Mouse (Mus musculus) duodenum, adult 2 months (tissue): ENCODE data around the gene Tmem141. TPM values are rescaled to one million over a fixed set of nuclear protein-coding genes. Genes with fewer than 3 reads are reported as not detected.

Experiments
- polyA plus RNA-seq: library from polyadenylated mRNA; depleted of rRNA; stranded (reverse); fragments of >200 nt; gene quantifications from 2 replicates; pipeline ENCODE4 v1.2.3, GENCODE M21; 2012; ENCODE audit warnings: low replicate concordance; rRNA removed

Gene Tmem141
- polyA plus RNA-seq: 9.9 and 11.7 TPM in 2 replicates

DNA sequence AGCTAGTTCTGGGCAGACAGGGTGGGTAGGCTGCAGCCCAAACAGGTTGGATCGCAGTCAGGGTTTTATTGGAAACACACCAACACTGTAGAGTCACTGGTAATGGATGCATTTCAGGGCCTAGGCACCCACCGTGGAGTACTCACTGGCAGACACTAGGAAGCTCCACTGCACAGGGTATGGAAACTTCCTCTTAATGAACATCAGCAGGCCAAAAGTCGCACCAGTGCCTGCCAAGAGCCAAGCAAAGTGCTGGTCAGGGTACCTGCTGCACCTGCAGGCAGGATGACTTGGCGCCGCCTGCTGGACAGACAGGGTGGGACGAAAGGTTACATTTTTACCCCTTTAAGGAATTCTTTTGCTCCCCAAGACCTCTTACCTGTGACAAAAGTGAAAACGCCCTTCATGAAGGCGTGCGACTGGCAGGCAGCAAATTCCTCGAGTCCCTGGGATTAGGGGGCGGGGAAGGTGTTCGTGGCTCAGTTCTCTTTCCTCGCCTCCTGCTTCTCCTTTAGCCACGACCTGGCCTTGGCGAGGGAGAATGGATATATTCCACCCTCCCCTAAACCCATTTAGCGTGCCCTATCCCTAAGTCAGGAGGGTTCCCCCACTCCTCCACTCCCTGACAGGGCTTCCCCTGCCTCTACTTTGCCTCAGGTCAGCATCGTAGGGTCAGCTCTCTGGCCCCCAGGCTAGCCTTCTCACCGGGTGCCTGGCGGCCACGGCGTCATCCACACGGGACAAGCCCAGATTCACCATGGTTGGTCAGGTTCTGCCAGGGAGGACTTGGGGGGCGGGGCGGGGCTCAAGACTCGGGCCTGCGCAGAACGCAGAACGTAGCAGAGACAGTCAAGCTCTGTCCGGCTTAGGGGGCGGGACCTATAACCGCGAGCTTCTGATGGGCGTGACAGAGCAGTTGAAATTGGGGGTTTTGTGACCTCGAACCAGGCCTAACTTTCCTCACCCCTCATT, at the start of gene Tmem141:
Gene Tmem141, minus strand, starts transcription at position 777 of the 972 bp plus-strand sequence.

DNA sequence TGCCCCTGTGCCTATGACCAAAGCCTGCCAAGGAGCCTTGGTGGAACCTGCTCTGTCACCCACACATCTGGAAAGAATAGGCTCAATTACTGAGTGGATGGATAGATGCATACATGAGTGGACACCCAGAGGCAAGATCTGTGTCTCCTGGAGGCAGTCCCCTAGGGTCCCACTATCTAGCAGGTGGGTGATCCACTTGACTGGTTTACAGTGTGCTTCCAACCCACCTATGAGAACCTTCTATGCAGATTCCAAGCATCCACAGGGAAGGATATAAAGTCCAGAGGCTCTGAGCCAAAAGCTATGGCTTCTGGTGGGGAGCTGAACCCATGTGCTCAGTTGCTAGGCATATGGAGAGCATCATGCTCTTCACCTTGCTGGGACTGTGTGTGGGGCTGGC, 35.8 kb upstream of the Tmem141 start, which contains the start of gene Lcn5:
Gene Lcn5, plus strand, starts transcription at position 301 of the 400 bp plus-strand sequence.

DNA sequence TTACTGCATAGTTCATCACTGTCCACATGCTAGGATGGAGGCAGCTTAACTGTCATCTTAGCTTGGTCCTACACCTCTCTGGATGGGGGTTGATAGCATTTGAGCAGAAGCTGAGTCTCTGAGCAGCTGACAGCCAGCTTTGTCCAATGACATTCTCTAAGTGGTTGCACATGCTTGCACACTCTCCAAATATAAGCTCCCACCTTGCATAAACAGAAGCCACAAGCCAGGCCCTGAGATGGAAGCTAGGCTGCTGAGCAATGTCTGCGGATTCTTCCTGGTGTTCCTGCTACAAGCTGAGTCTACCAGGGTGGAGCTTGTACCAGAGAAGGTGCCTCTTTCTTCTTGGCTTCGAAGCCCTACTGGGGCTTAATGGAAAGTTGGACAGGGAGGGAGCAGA, 31.1 kb upstream of the Tmem141 start, which contains the start of gene Lcn8:
Gene Lcn8, plus strand, starts transcription at position 219 of the 400 bp plus-strand sequence.

DNA sequence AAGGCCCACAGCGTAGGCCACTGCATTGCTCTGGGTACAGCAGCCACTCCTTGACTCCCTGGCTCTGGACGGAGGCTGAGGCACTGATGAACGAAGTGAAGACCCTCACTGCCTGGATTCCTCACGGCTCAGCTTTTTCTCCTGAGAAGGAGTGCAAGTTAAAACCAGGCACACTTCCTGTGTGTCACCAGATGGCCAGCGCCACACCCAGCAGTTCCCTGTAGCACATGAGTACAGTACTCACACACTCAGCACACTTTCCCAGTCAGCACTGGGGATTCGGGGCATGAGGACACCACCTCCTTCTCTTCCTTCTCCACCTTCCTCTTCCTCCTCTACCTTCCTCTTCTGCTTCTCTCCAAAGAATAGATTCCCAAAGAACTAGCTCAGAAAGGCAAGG, 6.0 kb upstream of the Tmem141 start, which contains the start of gene Fcna:
Gene Fcna, minus strand, starts transcription at position 220 of the 400 bp plus-strand sequence.

DNA sequence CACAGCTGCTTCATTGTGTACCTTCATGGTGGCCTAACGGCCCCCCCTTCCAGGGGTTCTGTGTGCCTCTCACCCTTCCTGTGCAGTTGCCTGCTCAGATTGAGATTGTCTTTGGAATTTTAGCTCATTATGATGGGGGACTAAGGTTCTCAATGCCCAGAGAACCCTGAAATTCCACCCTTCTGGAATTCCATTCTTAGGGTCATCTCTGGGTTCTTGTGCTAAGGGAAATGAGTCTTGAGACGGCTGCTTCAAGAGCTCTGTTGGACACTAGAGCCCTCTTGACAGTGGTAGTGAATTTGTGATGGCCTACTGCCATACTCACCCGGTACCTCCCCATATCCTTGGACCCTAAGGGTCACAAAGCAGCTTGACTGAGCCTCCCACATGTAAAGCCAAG, 4.2 kb downstream of the Tmem141 start, which contains the start of gene Ccdc183:
Gene Ccdc183, minus strand, starts transcription at position 101 of the 400 bp plus-strand sequence.

DNA sequence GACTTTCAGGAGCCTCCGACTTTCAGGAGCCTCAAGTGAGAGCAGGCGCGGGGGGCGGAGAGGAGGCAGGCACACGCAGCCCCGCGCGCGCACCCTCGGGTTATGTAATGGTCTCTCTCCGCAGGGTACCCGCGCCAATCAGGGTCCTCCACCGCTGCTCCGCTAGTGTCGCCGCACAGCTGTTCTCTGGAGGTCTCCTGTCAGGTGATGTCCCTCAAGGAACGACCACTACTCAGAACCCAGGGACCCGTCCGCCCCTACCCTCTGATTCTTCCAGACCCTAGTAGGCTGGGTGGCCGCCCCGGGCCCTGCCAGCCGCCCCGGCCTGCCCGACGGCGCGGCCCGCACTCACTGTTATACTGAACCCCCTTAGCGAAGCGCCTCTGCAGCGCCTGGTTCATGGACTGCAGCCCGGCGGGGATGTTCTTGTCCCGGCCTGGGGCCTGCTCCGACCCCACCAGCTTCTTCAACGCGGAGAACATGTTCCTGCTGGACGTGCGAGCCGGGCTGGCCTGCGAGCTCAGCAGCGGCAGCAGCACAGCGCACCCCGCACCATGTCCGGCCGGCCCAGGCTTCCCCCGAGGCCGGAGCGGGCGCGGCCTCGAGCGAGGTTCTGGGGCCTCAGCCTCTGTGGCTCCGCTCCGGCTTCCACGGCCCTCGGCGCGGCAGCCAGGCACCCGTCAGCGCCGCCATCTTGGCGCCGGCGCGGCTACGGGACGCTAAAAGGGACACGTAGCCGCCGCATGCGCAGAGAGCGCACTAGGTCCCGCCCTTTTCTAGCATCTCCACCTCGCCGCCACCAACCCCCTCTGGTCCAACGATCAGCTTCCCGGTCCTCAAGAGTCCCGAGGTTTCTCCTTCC, 13.8 kb downstream of the Tmem141 start, which contains the start of gene Rabl6:
Gene Rabl6, minus strand, starts transcription at position 761 of the 862 bp plus-strand sequence.

GRCm38 (mm10) chr2:25581294-25581864, 40.4 kb downstream of the Tmem141 start, which contains the start of gene Ajm1:
TSS of gene Ajm1 (minus strand) at chr2:25581757.

DNA sequence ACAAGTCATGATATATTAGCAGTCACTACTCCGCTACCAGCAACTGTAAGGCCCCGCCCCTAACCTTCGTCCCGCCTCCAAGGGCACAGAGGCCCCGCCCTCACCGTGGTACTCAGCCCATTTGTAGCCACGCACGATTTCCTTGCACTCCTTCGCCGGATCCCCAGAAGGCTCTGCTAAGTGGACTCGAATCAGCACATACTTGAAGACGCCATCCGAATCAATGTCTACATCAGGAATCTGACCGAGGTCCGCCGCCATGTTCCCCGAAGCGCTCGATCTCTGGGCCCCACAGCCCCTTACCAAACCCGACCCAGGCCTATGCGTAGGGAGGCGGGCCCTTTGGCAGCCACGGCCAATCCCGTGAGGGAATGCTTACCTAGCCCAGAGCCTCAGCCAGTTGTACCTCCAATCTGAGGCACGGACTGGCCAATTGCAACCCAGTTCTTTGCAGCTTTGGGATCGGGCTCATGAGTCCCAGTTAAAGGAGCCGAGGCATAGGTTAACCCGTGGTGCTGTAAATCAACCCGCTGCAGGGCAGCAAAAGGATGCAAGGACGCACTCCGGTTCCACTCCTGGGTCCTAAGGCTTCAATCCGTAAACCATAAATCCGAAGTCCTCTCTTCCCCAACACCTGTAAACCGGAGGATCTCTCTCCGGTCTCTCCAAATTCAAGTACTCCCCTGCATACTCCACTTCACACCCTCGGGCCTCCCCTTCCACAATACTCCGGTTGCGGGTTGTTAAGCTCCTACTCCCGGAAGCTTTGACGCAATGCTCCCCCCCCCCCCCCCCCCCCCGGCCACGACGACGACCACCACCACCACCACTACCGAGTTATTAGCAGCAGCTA, 47.0 kb downstream of the Tmem141 start, which contains the start of the genes Mamdc4 and Phpt1:
Gene Mamdc4, minus strand, starts transcription at position 267 of the 853 bp plus-strand sequence.
Gene Phpt1, minus strand, starts transcription at position 646 of the 853 bp plus-strand sequence.

Other genes starting within 250 kb of the Tmem141 start
- 27.5 and 29.1 TPM in 2 replicates for gene Sapcd2, start 249.7 kb downstream of the Tmem141 start, polyA plus RNA-seq
- gene Entpd2, start 226.1 kb downstream of the Tmem141 start, polyA plus RNA-seq: 50.6 and 75.3 TPM in 2 replicates
- 223 and 325 TPM in 2 replicates for gene Npdc1, start 222.7 kb downstream of the Tmem141 start, polyA plus RNA-seq
- 1.3 and 2.1 TPM in 2 replicates for gene Fut7, start 198.7 kb downstream of the Tmem141 start, polyA plus RNA-seq
- gene Abca2, start 193.3 kb downstream of the Tmem141 start, polyA plus RNA-seq: 16.8 and 36.7 TPM in 2 replicates
- gene Clic3, start 165.2 kb downstream of the Tmem141 start, polyA plus RNA-seq: 1.9 and 14.3 TPM in 2 replicates
- gene Paxx, start 160.9 kb downstream of the Tmem141 start, polyA plus RNA-seq: 81.4 and 115 TPM in 2 replicates
- gene Ptgds, start 152.0 kb downstream of the Tmem141 start, polyA plus RNA-seq: 0.74 TPM in 1 of 2 replicates, not detected in the other
- not detected in 2 replicates for gene Lcn12, start 128.1 kb downstream of the Tmem141 start, polyA plus RNA-seq
- gene Fbxw5, start 121.3 kb downstream of the Tmem141 start, polyA plus RNA-seq: 40.4 and 40.9 TPM in 2 replicates
- 4.0 and 9.4 TPM in 2 replicates for gene C8g, start 120.3 kb downstream of the Tmem141 start, polyA plus RNA-seq
- gene Traf2, start 75.1 kb downstream of the Tmem141 start, polyA plus RNA-seq: 9.0 and 10.8 TPM in 2 replicates
- 164 and 294 TPM in 2 replicates for gene Edf1, start 64.2 kb downstream of the Tmem141 start, polyA plus RNA-seq
- 1.1 and 1.9 TPM in 2 replicates for gene Mamdc4, start 47.2 kb downstream of the Tmem141 start, polyA plus RNA-seq
- 19.8 and 30.6 TPM in 2 replicates for gene Phpt1, start 46.8 kb downstream of the Tmem141 start, polyA plus RNA-seq
- 1.4 and 1.7 TPM in 2 replicates for gene Ajm1, start 40.2 kb downstream of the Tmem141 start, polyA plus RNA-seq
- 56.5 and 60.5 TPM in 2 replicates for gene Rabl6, start 13.5 kb downstream of the Tmem141 start, polyA plus RNA-seq
- gene Ccdc183, start 4.3 kb downstream of the Tmem141 start, polyA plus RNA-seq: not detected in 2 replicates
- gene Fcna, start 6.0 kb upstream of the Tmem141 start, polyA plus RNA-seq: 0.89 and 1.2 TPM in 2 replicates
- gene Lcn8, start 31.1 kb upstream of the Tmem141 start, polyA plus RNA-seq: not detected in 2 replicates
- gene Lcn5, start 35.9 kb upstream of the Tmem141 start, polyA plus RNA-seq: not detected in 2 replicates
- gene Lcn6, start 54.8 kb upstream of the Tmem141 start, polyA plus RNA-seq: not detected in 2 replicates
- gene Lcn10, start 60.7 kb upstream of the Tmem141 start, polyA plus RNA-seq: not detected in 2 replicates
- gene Obp2a, start 78.0 kb upstream of the Tmem141 start, polyA plus RNA-seq: not detected in 2 replicates
- gene Bmyc, start 84.7 kb upstream of the Tmem141 start, polyA plus RNA-seq: 28.7 and 33.0 TPM in 2 replicates
- gene Obp2b, start 115.0 kb upstream of the Tmem141 start, polyA plus RNA-seq: not detected in 2 replicates
- not detected in 2 replicates for gene Lcn3, start 143.6 kb upstream of the Tmem141 start, polyA plus RNA-seq
- not detected in 2 replicates for gene Lcn11, start 155.0 kb upstream of the Tmem141 start, polyA plus RNA-seq
- gene Gm13539, start 160.3 kb upstream of the Tmem141 start, polyA plus RNA-seq: not detected in 2 replicates
- not detected in 2 replicates for gene Glt6d1, start 193.8 kb upstream of the Tmem141 start, polyA plus RNA-seq
- not detected in 2 replicates for gene Lcn9, start 201.1 kb upstream of the Tmem141 start, polyA plus RNA-seq
- not detected in 2 replicates for gene Sohlh1, start 225.2 kb upstream of the Tmem141 start, polyA plus RNA-seq
- gene Kcnt1, start 241.7 kb upstream of the Tmem141 start, polyA plus RNA-seq: 2.1 and 2.4 TPM in 2 replicates